Mouse (Mus musculus) cerebellum, adult 2 months (tissue): Measurements from ENCODE around the gene Bcl2. TPM values are rescaled to one million over a fixed set of nuclear protein-coding genes. Genes with fewer than 3 reads are reported as not detected.

ENCODE experiments used
- DNase-seq, 2 experiments: peaks; one replicate each; pipeline ENCODE4 v3.0.0; 2021
- H3K27ac ChIP-seq: fragments of 200-500 bp; 2 replicates; pipeline ENCODE4 v1.5.1; 2012; ENCODE audit warnings: low read length, control low read depth, inconsistent platforms; ENCODE audit not compliant: insufficient read depth
- H3K27me3 ChIP-seq: fragments of 200-500 bp; 2 replicates; pipeline ENCODE4 v1.6.1; 2012; ENCODE audit warnings: inconsistent platforms, mild to moderate bottlenecking, low read length, moderate library complexity; ENCODE audit not compliant: control insufficient read depth, insufficient read depth
- H3K4me1 ChIP-seq: fragments of 200-500 bp; 2 replicates; pipeline ENCODE4 v1.6.1; 2011; ENCODE audit warnings: low read length; ENCODE audit not compliant: control insufficient read depth, insufficient read depth
- H3K4me3 ChIP-seq: fragments of 200-500 bp; replicated peaks from 2 replicates; pipeline ENCODE3; 2011; ENCODE audit warnings: mild to moderate bottlenecking, low read depth, low read length, control low read depth; ENCODE audit not compliant: insufficient read depth
- CTCF ChIP-seq: fragments of 200-500 bp; IDR thresholded peaks from 2 replicates; pipeline ENCODE4 v1.5.1; 2011; ENCODE audit warnings: low read depth, mild to moderate bottlenecking, control low read depth, low read length, moderate library complexity, borderline replicate concordance; ENCODE audit not compliant: insufficient read depth
- POLR2A ChIP-seq: fragments of 200-500 bp; IDR thresholded peaks from 2 replicates; pipeline ENCODE4 v1.6.1; 2011; ENCODE audit warnings: low read length, control low read depth, borderline replicate concordance; ENCODE audit not compliant: insufficient read depth
- WGBS: fragments of 180-500 bp; shearing (Covaris S2); methylation state at CpG from one replicate; pipeline ENCODE4 v1.1.7; 2018; 5-methylcytosine and 5-hydroxymethylcytosine counted together
- polyA plus RNA-seq: library from polyadenylated mRNA; depleted of rRNA; stranded (reverse); fragments of >200 nt; gene quantifications from 2 replicates; pipeline ENCODE4 v1.2.3, GENCODE M21; 2012

Gene Bcl2
- polyA plus RNA-seq, 1 experiment, result 4.6 TPM

GRCm38 (mm10) chr1:106583245-106584241 is 130.5 kb downstream of the Bcl2 start:
- 59% methylated on average over 14 of the region's 14 CpGs for WGBS
- H3K4me1 ChIP-seq, result no peaks in the 10 kb centered on the region; the same call in 1 of the 2 replicates
- TF ChIP-seq CTCF (no peak), POLR2A (no peak)
- H3K27me3 ChIP-seq, result no peaks in the 10 kb centered on the region
- H3K4me3 ChIP-seq, result no peak overlapping the region
- no peak for DNase-seq
- no peak overlapping the region for H3K27ac ChIP-seq

- no peak for DNase-seq
- H3K4me3 ChIP-seq, result no peak overlapping the region
- H3K4me1 ChIP-seq, result no peaks in the 10 kb centered on the region; the same call in 1 of the 2 replicates
- H3K27ac ChIP-seq, result no peak overlapping the region
- TF ChIP-seq POLR2A (no peak), CTCF (no peak)
- no peaks in the 10 kb centered on the region for H3K27me3 ChIP-seq
- WGBS, result 65% methylated on average over 3 of the region's 3 CpGs
Observed at GRCm38 (mm10) chr1:106582810-106583209, 131.3 kb downstream of the Bcl2 start.

GRCm38 (mm10) chr1:106581812-106582211 is 132.3 kb downstream of the Bcl2 start:
- no peak overlapping the region for H3K27ac ChIP-seq
- no peaks in the 10 kb centered on the region for H3K27me3 ChIP-seq
- no peak for DNase-seq
- TF ChIP-seq CTCF, result no peak
- no peak for TF ChIP-seq POLR2A
- H3K4me1 ChIP-seq, result no peaks in the 10 kb centered on the region; the same call in 1 of the 2 replicates
- no peak overlapping the region for H3K4me3 ChIP-seq
- WGBS, result 79% methylated on average over 2 of the region's 2 CpGs

GRCm38 (mm10) chr1:106579768-106580167 is 134.3 kb downstream of the Bcl2 start:
- TF ChIP-seq POLR2A, result no peak
- no peak for TF ChIP-seq CTCF
- Histone ChIP-seq H3K27me3 (no peaks in the 10 kb centered on the region), H3K4me3 (no peak overlapping the region), H3K4me1 (no peaks in the 10 kb centered on the region; the same call in 1 of the 2 replicates), H3K27ac (no peak overlapping the region)
- DNase-seq, result no peak
- WGBS, result 96% methylated on average over 1 of the region's 1 CpGs

- peaks cover 6% of the 10 kb centered on the region for H3K4me1 ChIP-seq
- no peaks in the 10 kb centered on the region for H3K27me3 ChIP-seq
- 88% methylated on average over 2 of the region's 2 CpGs for WGBS
- DNase-seq, result no peak
- no peak for TF ChIP-seq POLR2A
- TF ChIP-seq CTCF, result no peak
- H3K4me3 ChIP-seq, result no peak overlapping the region
- no peak overlapping the region for H3K27ac ChIP-seq
Observed at GRCm38 (mm10) chr1:106572506-106572905, 141.6 kb downstream of the Bcl2 start.

- Histone ChIP-seq H3K27me3 (no peaks in the 10 kb centered on the region), H3K27ac (no peak overlapping the region), H3K4me1 (peaks cover 6% of the 10 kb centered on the region), H3K4me3 (no peak overlapping the region)
- 98% methylated on average over 1 of the region's 1 CpGs for WGBS
- no peak for TF ChIP-seq POLR2A
- TF ChIP-seq CTCF, result no peak
- no peak for DNase-seq
Observed at GRCm38 (mm10) chr1:106570870-106571269, 143.2 kb downstream of the Bcl2 start.

- DNase-seq, result peak in 1 of 2 experiments; percentile 14
- Histone ChIP-seq H3K4me1 (peaks cover 6% of the 10 kb centered on the region), H3K4me3 (no peak overlapping the region), H3K27me3 (no peaks in the 10 kb centered on the region), H3K27ac (no peak overlapping the region)
- TF ChIP-seq CTCF (no peak), POLR2A (no peak)
- WGBS, result 21% methylated on average over 6 of the region's 6 CpGs
Observed at GRCm38 (mm10) chr1:106570366-106570765, 143.7 kb downstream of the Bcl2 start.

- TF ChIP-seq POLR2A (no peak), CTCF (no peak)
- no peaks in the 10 kb centered on the region for H3K27me3 ChIP-seq
- no peak overlapping the region for H3K27ac ChIP-seq
- 94% methylated on average over 6 of the region's 6 CpGs for WGBS
- no peak for DNase-seq
- no peak overlapping the region for H3K4me3 ChIP-seq
- peaks cover 6% of the 10 kb centered on the region for H3K4me1 ChIP-seq
Observed at GRCm38 (mm10) chr1:106569674-106570073, 144.4 kb downstream of the Bcl2 start.
